Mouse (Mus musculus): ENCODE measurements around the gene Mxra7. TPM values are rescaled to one million over a fixed set of nuclear protein-coding genes. Genes with fewer than 3 reads are reported as not detected.
A peak's percentile ranks its signal among the peaks of the same experiment; 100 is the strongest.

Gene Mxra7
- polyA plus RNA-seq, 1 experiment from 2014 or later: 61.8 TPM

- 94% methylated on average over 5 of the region's 5 CpGs for WGBS
- no peak for DNase-seq (ENCODE audit: low spot score)
- no peaks in the 10 kb centered on the region for H3K27me3 ChIP-seq (ENCODE audit: control insufficient read depth, insufficient read depth, low read length)
- H3K9me3 ChIP-seq (ENCODE audit: control insufficient read depth, low read length): no peaks in the 10 kb centered on the region
- no peak overlapping the region for H3K4me3 ChIP-seq (ENCODE audit: low read depth, low read length)
- no peak for ATAC-seq (ENCODE audit: low FRiP score)
- no peak overlapping the region for H3K4me2 ChIP-seq (replicated peaks; ENCODE audit: low read depth, low read length)
- H3K36me3 ChIP-seq (ENCODE audit: control insufficient read depth, insufficient read depth, low read length): no peaks in the 10 kb centered on the region
- no peak overlapping the region for H3K9ac ChIP-seq (ENCODE audit: low read depth, low read length)
- peaks cover 37% of the 10 kb centered on the region for H3K4me1 ChIP-seq (replicated peaks; ENCODE audit: control insufficient read depth, insufficient read depth, low read length)
- no peak overlapping the region for H3K27ac ChIP-seq (ENCODE audit: low read depth, low read length)
These were observed 10.3 kb downstream of the Mxra7 start for GRCm38 (mm10) chr11:116817567-116817966.

DNA sequence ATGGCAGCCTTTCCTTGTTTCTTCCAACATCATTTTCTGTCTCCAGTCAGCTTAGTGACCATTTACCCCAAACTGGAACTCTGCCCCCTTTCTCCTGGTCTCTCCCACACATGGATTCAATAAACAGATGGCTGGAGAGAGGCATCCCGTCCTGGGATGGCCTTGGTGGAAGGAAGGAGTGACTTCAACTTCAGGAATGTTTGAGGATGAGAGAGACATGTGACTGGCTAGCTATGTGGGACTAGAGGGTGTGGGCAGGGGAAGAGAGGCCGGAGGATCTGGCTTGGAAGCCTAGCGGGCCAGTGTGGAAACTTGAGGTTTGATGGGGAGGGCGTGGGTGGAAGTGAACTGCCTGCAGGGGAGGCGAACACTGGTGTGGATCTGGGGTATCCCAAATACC, 11.1 kb downstream of the Mxra7 start:
- Histone ChIP-seq H3K27me3 (ENCODE audit: control insufficient read depth, insufficient read depth, low read length) (no peaks in the 10 kb centered on the region), H3K4me1 (replicated peaks; ENCODE audit: control insufficient read depth, insufficient read depth, low read length) (peaks cover 36% of the 10 kb centered on the region), H3K9me3 (ENCODE audit: control insufficient read depth, low read length) (no peaks in the 10 kb centered on the region), H3K4me2 (replicated peaks; ENCODE audit: low read depth, low read length) (no peak overlapping the region), H3K27ac (ENCODE audit: low read depth, low read length) (no peak overlapping the region), H3K36me3 (ENCODE audit: control insufficient read depth, insufficient read depth, low read length) (no peaks in the 10 kb centered on the region), H3K9ac (ENCODE audit: low read depth, low read length) (no peak overlapping the region), H3K4me3 (ENCODE audit: low read depth, low read length) (no peak overlapping the region)
- 80% methylated on average over 5 of the region's 5 CpGs for WGBS
- DNase-seq (ENCODE audit: low spot score) (no peak), ATAC-seq (ENCODE audit: low FRiP score) (no peak)

- H3K4me1 ChIP-seq (replicated peaks; ENCODE audit: control insufficient read depth, insufficient read depth, low read length): peaks cover 40% of the 10 kb centered on the region
- no peaks in the 10 kb centered on the region for H3K27me3 ChIP-seq (ENCODE audit: control insufficient read depth, insufficient read depth, low read length)
- H3K9me3 ChIP-seq (ENCODE audit: control insufficient read depth, low read length): no peaks in the 10 kb centered on the region
- peak overlapping the region; percentile 96 for H3K27ac ChIP-seq (ENCODE audit: low read depth, low read length)
- DNase-seq (ENCODE audit: low spot score) (no peak), ATAC-seq (ENCODE audit: low FRiP score) (no peak)
- H3K4me3 ChIP-seq (ENCODE audit: low read depth, low read length): no peak overlapping the region
- 22% methylated on average over 7 of the region's 7 CpGs for WGBS
- no peaks in the 10 kb centered on the region for H3K36me3 ChIP-seq (ENCODE audit: control insufficient read depth, insufficient read depth, low read length)
- peak overlapping the region; percentile 14 for H3K4me2 ChIP-seq (replicated peaks; ENCODE audit: low read depth, low read length)
- peak overlapping the region; percentile 38; the same call in 1 of the 2 replicates for H3K9ac ChIP-seq (ENCODE audit: low read depth, low read length)
These were observed 12.9 kb downstream of the Mxra7 start for GRCm38 (mm10) chr11:116814884-116815415.

DNA sequence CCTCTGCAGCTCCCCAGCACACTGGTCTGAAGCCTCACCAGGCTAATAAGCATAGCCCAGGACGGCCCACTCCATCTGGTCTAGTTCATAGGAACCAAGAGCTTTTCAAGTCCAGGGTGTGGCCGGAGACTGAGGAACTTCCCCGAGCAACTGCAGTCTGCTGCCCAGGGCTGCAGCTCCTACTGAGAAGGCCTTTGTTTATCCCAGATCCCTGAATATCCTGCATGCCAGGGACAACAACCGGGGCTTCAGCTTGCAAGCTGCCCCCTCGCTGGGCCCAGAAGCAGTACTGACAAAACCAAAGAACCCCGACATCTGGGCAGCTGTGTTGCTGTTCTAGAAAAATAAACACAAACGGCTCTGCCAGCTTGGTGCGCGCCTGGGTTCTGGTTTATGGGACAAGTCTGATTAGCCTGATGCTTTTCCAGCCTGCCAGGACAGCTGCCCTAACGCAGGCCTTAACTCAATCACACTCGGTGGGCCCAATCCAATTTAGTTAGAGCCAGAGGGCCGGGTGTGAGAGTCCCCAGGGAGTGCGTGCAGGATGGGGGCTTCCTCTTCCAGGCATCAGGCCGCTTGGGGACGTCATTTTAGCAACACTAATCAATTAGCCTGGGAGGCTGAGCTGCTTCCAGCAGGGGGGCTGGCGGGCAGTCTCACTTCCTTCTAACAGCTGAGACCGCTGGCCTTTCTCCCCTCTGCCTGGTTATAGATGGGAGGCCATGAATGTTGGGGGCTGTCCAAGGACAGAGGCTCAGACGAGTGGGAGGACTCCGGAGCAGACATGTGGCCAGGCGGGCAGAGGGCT, 13.6 kb downstream of the Mxra7 start:
- 3% methylated on average over 20 of the region's 20 CpGs for WGBS
- Histone ChIP-seq H3K36me3 (ENCODE audit: control insufficient read depth, insufficient read depth, low read length) (no peaks in the 10 kb centered on the region), H3K9ac (ENCODE audit: low read depth, low read length) (peak overlapping the region; percentile 45), H3K9me3 (ENCODE audit: control insufficient read depth, low read length) (no peaks in the 10 kb centered on the region), H3K4me1 (replicated peaks; ENCODE audit: control insufficient read depth, insufficient read depth, low read length) (peaks cover 40% of the 10 kb centered on the region), H3K4me3 (ENCODE audit: low read depth, low read length) (no peak overlapping the region), H3K4me2 (replicated peaks; ENCODE audit: low read depth, low read length) (peak overlapping the region; percentile 28), H3K27ac (ENCODE audit: low read depth, low read length) (peak overlapping the region; percentile 96), H3K27me3 (ENCODE audit: control insufficient read depth, insufficient read depth, low read length) (no peaks in the 10 kb centered on the region)
- DNase-seq (ENCODE audit: low spot score) (peak; percentile 81), ATAC-seq (ENCODE audit: low FRiP score) (peak; percentile 49)

- H3K27me3 ChIP-seq (ENCODE audit: control insufficient read depth, insufficient read depth, low read length): no peaks in the 10 kb centered on the region
- WGBS: 72% methylated on average over 13 of the region's 13 CpGs
- H3K27ac ChIP-seq (ENCODE audit: low read depth, low read length): peak overlapping the region; percentile 96
- no peaks in the 10 kb centered on the region for H3K9me3 ChIP-seq (ENCODE audit: control insufficient read depth, low read length)
- H3K4me2 ChIP-seq (replicated peaks; ENCODE audit: low read depth, low read length): peak overlapping the region; percentile 28
- peak overlapping the region; percentile 45 for H3K9ac ChIP-seq (ENCODE audit: low read depth, low read length)
- no peak for ATAC-seq (ENCODE audit: low FRiP score)
- no peak overlapping the region for H3K4me3 ChIP-seq (ENCODE audit: low read depth, low read length)
- DNase-seq (ENCODE audit: low spot score): no peak
- no peaks in the 10 kb centered on the region for H3K36me3 ChIP-seq (ENCODE audit: control insufficient read depth, insufficient read depth, low read length)
- peaks cover 40% of the 10 kb centered on the region for H3K4me1 ChIP-seq (replicated peaks; ENCODE audit: control insufficient read depth, insufficient read depth, low read length)
These were observed 14.2 kb downstream of the Mxra7 start for GRCm38 (mm10) chr11:116813610-116814009.

GRCm38 (mm10) chr11:116812793-116813529, 14.9 kb downstream of the Mxra7 start:
- Histone ChIP-seq H3K27me3 (ENCODE audit: control insufficient read depth, insufficient read depth, low read length) (no peaks in the 10 kb centered on the region), H3K4me1 (replicated peaks; ENCODE audit: control insufficient read depth, insufficient read depth, low read length) (peaks cover 40% of the 10 kb centered on the region), H3K4me3 (ENCODE audit: low read depth, low read length) (peak overlapping the region; percentile 6; the same call in 1 of the 2 replicates), H3K9me3 (ENCODE audit: control insufficient read depth, low read length) (no peaks in the 10 kb centered on the region), H3K4me2 (replicated peaks; ENCODE audit: low read depth, low read length) (peak overlapping the region; percentile 15; the same call in 1 of the 2 replicates), H3K27ac (ENCODE audit: low read depth, low read length) (peak overlapping the region; percentile 96), H3K9ac (ENCODE audit: low read depth, low read length) (0 out of 2 replicates have a peak overlapping the region, but pooled peaks have one; percentile 37), H3K36me3 (ENCODE audit: control insufficient read depth, insufficient read depth, low read length) (no peaks in the 10 kb centered on the region)
- ATAC-seq (ENCODE audit: low FRiP score): peak; percentile 54
- 40% methylated on average over 21 of the region's 21 CpGs for WGBS
- DNase-seq (ENCODE audit: low spot score): peak; percentile 80

DNA sequence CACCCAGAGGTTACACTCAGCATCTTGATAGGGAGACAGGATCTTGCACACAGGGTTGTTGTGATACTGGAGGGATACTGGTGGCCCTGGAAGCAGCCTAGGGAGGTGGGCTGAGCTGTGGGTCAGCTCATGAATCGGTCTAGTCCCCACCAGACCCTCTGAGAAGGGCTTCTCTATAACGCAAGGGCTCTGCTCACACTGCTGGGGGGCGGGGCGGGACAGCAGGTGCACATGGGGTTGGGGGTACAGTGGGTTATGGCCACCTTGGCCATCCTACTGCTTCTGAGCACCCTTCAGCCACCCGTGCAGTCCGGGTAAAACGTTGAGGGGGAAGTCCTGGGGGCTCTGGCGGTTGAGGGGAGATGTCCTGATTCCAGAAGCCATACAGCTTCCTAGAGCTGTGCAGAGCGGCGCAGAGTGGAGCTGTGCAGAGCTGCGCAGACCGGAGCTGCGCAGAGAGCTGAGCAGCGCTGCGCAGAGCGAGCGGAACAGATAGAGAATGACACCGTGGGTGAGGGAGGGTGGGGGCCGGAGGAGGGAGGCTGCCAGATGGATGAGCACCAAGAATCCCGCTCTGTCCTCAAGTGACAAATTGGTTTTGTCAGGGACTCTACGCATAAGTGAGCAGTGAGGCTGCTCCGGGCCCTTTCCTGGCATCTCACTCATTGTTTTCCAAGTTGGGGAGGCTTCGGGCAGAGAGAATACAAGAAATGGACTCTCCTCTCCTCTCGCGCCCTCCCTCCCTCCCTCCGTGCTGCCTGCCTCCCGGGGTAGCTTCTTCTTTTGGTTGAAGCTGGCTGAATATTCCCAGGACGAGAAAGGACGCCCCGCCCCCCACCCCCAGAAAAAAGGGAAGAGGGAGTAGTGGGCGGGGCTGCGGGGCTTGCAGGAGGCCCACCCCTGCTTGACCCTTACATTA, 16.6 kb downstream of the Mxra7 start:
- H3K27me3 ChIP-seq (ENCODE audit: control insufficient read depth, insufficient read depth, low read length): no peaks in the 10 kb centered on the region
- no peaks in the 10 kb centered on the region for H3K36me3 ChIP-seq (ENCODE audit: control insufficient read depth, insufficient read depth, low read length)
- H3K27ac ChIP-seq (ENCODE audit: low read depth, low read length): peak overlapping the region; percentile 96
- H3K9ac ChIP-seq (ENCODE audit: low read depth, low read length): peak overlapping the region; percentile 58
- peaks cover 40% of the 10 kb centered on the region for H3K4me1 ChIP-seq (replicated peaks; ENCODE audit: control insufficient read depth, insufficient read depth, low read length)
- H3K4me3 ChIP-seq (ENCODE audit: low read depth, low read length): peak overlapping the region; percentile 12
- DNase-seq (ENCODE audit: low spot score) (peak; percentile 85), ATAC-seq (ENCODE audit: low FRiP score) (peak; percentile 87)
- 5% methylated on average over 28 of the region's 32 CpGs for WGBS
- no peaks in the 10 kb centered on the region for H3K9me3 ChIP-seq (ENCODE audit: control insufficient read depth, low read length)
- peak overlapping the region; percentile 47 for H3K4me2 ChIP-seq (replicated peaks; ENCODE audit: low read depth, low read length)

DNA sequence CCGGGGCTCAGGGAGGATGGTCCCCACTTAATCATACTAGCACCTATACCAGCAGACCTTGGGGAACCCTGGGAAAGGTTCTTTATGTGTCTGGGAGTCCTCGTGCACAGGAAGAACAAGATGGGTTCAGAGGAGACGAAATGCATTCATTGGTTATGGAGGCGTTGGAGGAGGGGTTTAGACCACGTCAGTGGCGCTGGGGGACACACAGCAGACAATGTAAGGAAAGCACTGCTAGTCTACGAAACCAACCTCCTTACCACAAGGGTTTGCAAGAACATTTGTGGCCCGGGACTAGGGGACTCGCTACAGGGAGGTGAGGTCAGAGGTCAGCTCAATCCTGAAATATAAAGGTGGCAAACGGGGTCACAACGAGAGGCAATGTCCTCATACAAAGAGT, 17.3 kb downstream of the Mxra7 start:
- Histone ChIP-seq H3K27ac (ENCODE audit: low read depth, low read length) (peak overlapping the region; percentile 96), H3K4me2 (replicated peaks; ENCODE audit: low read depth, low read length) (peak overlapping the region; percentile 47), H3K27me3 (ENCODE audit: control insufficient read depth, insufficient read depth, low read length) (no peaks in the 10 kb centered on the region), H3K9ac (ENCODE audit: low read depth, low read length) (peak overlapping the region; percentile 58), H3K4me1 (replicated peaks; ENCODE audit: control insufficient read depth, insufficient read depth, low read length) (peaks cover 39% of the 10 kb centered on the region), H3K9me3 (ENCODE audit: control insufficient read depth, low read length) (no peaks in the 10 kb centered on the region), H3K4me3 (ENCODE audit: low read depth, low read length) (no peak overlapping the region), H3K36me3 (ENCODE audit: control insufficient read depth, insufficient read depth, low read length) (no peaks in the 10 kb centered on the region)
- peak; percentile 35 for DNase-seq (ENCODE audit: low spot score)
- no peak for ATAC-seq (ENCODE audit: low FRiP score)
- WGBS: 42% methylated on average over 11 of the region's 11 CpGs

Data from hindbrain, embryonic 11.5 days (tissue).